Mouse (Mus musculus): ENCODE results near the gene Pdxp.
A peak's percentile ranks its signal among the peaks of the same experiment; 100 is the strongest.

GRCm38 (mm10) chr15:78868398-78868797, 45.3 kb upstream of the Pdxp start:
- TF ChIP-seq CTCF (IDR thresholded peaks at IDR 0.05; ENCODE audit: low read depth) (0 out of 2 replicates have a peak, but pooled peaks have one; percentile 8), EP300 (optimal IDR thresholded peaks at IDR 0.05) (no peak)
